In genomic region chr16:95815966-95816365, GRCm38 (mm10) we compare ENCODE assay signal across 19 mouse cellular contexts.
DNase-seq lines count a peak whose midpoint lies in the region; ATAC-seq and TF ChIP-seq lines count a peak whose summit lies in the region.
"Had no signal": no experiment of that assay in that cellular context is flagged by ENCODE, and none has a peak within 500 bp of the region (broad histone marks: within the 10 kb centered on the region; RNA-seq: fewer than 3 reads in every experiment).

No protein-coding gene starts in this region.

- dilution Hi-C loops in CH12.LX (cut with MboI; ENCODE audit: extremely low pct_ligation_motif_present, extremely low pct_unique_long_range_greater_than_20kb, low sequenced_read_pairs): no loop called here

- no peak overlapping the region for H3K9ac ChIP-seq in CH12.LX (ENCODE audit: insufficient read depth, low read depth)
- no peak overlapping the region for H3K9ac ChIP-seq in stomach, postnatal 0 days (ENCODE audit: low read length)
- H3K9ac ChIP-seq: embryonic facial prominence, embryonic 12.5 days; heart, embryonic 13.5 days; hindbrain, embryonic 15.5 days had no signal

- no peak for TF ChIP-seq RAD21 in CH12.LX (IDR thresholded peaks at IDR 0.05; ENCODE audit: low read depth, low read length)

- no peak overlapping the region for H3K4me2 ChIP-seq in CH12.LX (ENCODE audit: insufficient read depth, low read depth, poor library complexity, severe bottlenecking)
- no peak overlapping the region for H3K4me2 ChIP-seq in stomach, postnatal 0 days (replicated peaks; ENCODE audit: low read depth)
- H3K4me2 ChIP-seq: embryonic facial prominence, embryonic 12.5 days; heart, embryonic 13.5 days; hindbrain, embryonic 15.5 days had no signal

- peaks cover 24% of the 10 kb centered on the region for H3K9me3 ChIP-seq in CH12.LX (replicated peaks; ENCODE audit: low read length)
- no peaks in the 10 kb centered on the region for H3K9me3 ChIP-seq in stomach, postnatal 0 days (ENCODE audit: control insufficient read depth, low read length)
- H3K9me3 ChIP-seq: hindbrain, embryonic 15.5 days had no signal

- ATAC-seq in inflammation-experienced regulatory T-cells, adult 6 months: peak; percentile 74
- no peak for ATAC-seq in stomach, postnatal 0 days (ENCODE audit: low FRiP score, low TSS enrichment)
- ATAC-seq: forebrain, embryonic 16.5 days had no signal

- peaks cover 17 to 34% of the 10 kb centered on the region in 2 experiments for H3K4me1 ChIP-seq in CH12.LX (ENCODE audit: control insufficient read depth in 1 of 2, insufficient read depth in 2 of 2)
- 0 out of 2 replicates have a peak, but pooled peaks cover 4% of the 10 kb centered on the region for H3K4me1 ChIP-seq in stomach, postnatal 0 days (replicated peaks; ENCODE audit: control insufficient read depth, insufficient read depth)
- H3K4me1 ChIP-seq: embryonic facial prominence, embryonic 12.5 days; heart, embryonic 13.5 days; hindbrain, embryonic 15.5 days had no signal

- intact Hi-C loops in gastrocnemius, postnatal 14 days (cut with DNase I; ENCODE audit: low total_unique reads): no loop called here

- no peaks in the 10 kb centered on the region for H3K79me2 ChIP-seq in CH12.LX (replicated peaks; ENCODE audit: control insufficient read depth, extremely low read depth, insufficient read depth, poor library complexity, severe bottlenecking)

- H3K27ac ChIP-seq in CH12.LX (ENCODE audit: insufficient read depth, low read depth): no peak overlapping the region
- no peak overlapping the region for H3K27ac ChIP-seq in stomach, postnatal 0 days (replicated peaks)
- H3K27ac ChIP-seq: embryonic facial prominence, embryonic 12.5 days; heart, embryonic 13.5 days; hindbrain, embryonic 15.5 days had no signal

- H3K4me3 ChIP-seq in CH12.LX (replicated peaks in 1 of 3; ENCODE audit: low read depth in 2 of 3, low read length in 2 of 3, poor library complexity in 1 of 3): no peak overlapping the region
- H3K4me3 ChIP-seq in stomach, postnatal 0 days (ENCODE audit: low read depth, low read length): no peak overlapping the region
- H3K4me3 ChIP-seq: embryonic facial prominence, embryonic 12.5 days; heart, embryonic 13.5 days; hindbrain, embryonic 15.5 days had no signal

- no peaks in the 10 kb centered on the region for H3K36me3 ChIP-seq in CH12.LX (replicated peaks in 1 of 2; ENCODE audit: control insufficient read depth in 1 of 2, insufficient read depth in 1 of 2, low read length in 1 of 2)
- no peaks in the 10 kb centered on the region for H3K36me3 ChIP-seq in stomach, postnatal 0 days (ENCODE audit: control insufficient read depth, insufficient read depth, low read length)
- H3K36me3 ChIP-seq: embryonic facial prominence, embryonic 12.5 days; heart, embryonic 13.5 days; hindbrain, embryonic 15.5 days had no signal

- in situ Hi-C loops in CH12.LX (cut with MboI; ENCODE audit: low pct_ligation_motif_present, low pct_unique_long_range_greater_than_20kb, low sequenced_read_pairs): loop anchor here (10.0 kb wide), 1 partner anchor 119 kb away; no protein-coding TSS in a partner anchor

- TF ChIP-seq CTCF in CH12.LX (conservative IDR thresholded peaks at IDR 0.05 in 1 of 2, IDR thresholded peaks at IDR 0.05 in 1 of 2; ENCODE audit: low read depth in 2 of 2, low read length in 2 of 2): no peak
- TF ChIP-seq CTCF in stomach, postnatal 0 days (IDR thresholded peaks at IDR 0.05; ENCODE audit: low read depth): no peak

- no peak for TF ChIP-seq POLR2A in CH12.LX (IDR thresholded peaks at IDR 0.05; ENCODE audit: low read depth, low read length)

- H3K27me3 ChIP-seq in CH12.LX (replicated peaks): peaks cover 2% of the 10 kb centered on the region
- H3K27me3 ChIP-seq in stomach, postnatal 0 days (ENCODE audit: control insufficient read depth, insufficient read depth, low read length): no peaks in the 10 kb centered on the region
- H3K27me3 ChIP-seq: embryonic facial prominence, embryonic 12.5 days; heart, embryonic 13.5 days; hindbrain, embryonic 15.5 days had no signal

- 96% methylated on average over 13 of the region's 13 CpGs for WGBS in stomach, postnatal 0 days

- TF ChIP-seq EP300 in CH12.LX (IDR thresholded peaks at IDR 0.05; ENCODE audit: low read length): no peak
- TF ChIP-seq EP300 in stomach, postnatal 0 days (optimal IDR thresholded peaks at IDR 0.05): no peak

- DNase-seq in B cell, adult 2 months: peak; percentile 30 to 38
- DNase-seq in CD4-positive helper T cell, adult 2 months (ENCODE audit: low read depth, low spot score): peak; percentile 81
- DNase-seq in CH12.LX (ENCODE audit: extremely low read depth): no peak
- no peak for DNase-seq in layer of hippocampus, postnatal 36 days
- no peak for DNase-seq in stomach, postnatal 0 days (ENCODE audit: low spot score)
- no peak for DNase-seq in gastrocnemius, postnatal 14 days
- DNase-seq in cerebellum, adult 8-10 months: no peak
- DNase-seq: adrenal gland, adult 2 months; adrenal gland, postnatal 25 days; cerebellum, adult 2 months; cerebellum, postnatal 25 days; gastrocnemius, postnatal 25 days; heart, adult 11 months; heart, postnatal 36 days had no signal

TF ChIP-seq in CH12.LX, 34 proteins besides CTCF, POLR2A, EP300 and RAD21:
- TF ChIP-seq MAZ (IDR thresholded peaks at IDR 0.05; ENCODE audit: low read depth, low read length): no peak
- peak; percentile 71 for TF ChIP-seq BHLHE40 (IDR thresholded peaks at IDR 0.05; ENCODE audit: low read depth, low read length)

Comparison
In these comparisons a context has a peak if more than half of its experiments do, and no peak if none do; other contexts are left out.
1. DNase-seq: peak in B cell, adult 2 months (2 of 2) and CD4-positive helper T cell, adult 2 months (single experiment); none in CH12.LX (single experiment), layer of hippocampus, postnatal 36 days (0 of 2), stomach, postnatal 0 days (single experiment), gastrocnemius, postnatal 14 days (single experiment) and cerebellum, adult 8-10 months (single experiment).